In genomic region chr6:83325525-83326393, GRCm38 (mm10) we compare ENCODE assay signal across 8 mouse cellular contexts. TPM values are rescaled to one million over a fixed set of nuclear protein-coding genes. Genes with fewer than 3 reads are reported as not detected.
DNase-seq lines count a peak whose midpoint lies in the region; ATAC-seq lines count a peak whose summit lies in the region.

TSS of gene Mthfd2 (minus strand) at chr6:83325908.
TSS of gene Mob1a (plus strand) at chr6:83326016.

- peak within 1 kb of the TSS; percentile 74 for H3K4me2 ChIP-seq in lung, embryonic 16.5 days (ENCODE audit: low read depth, low read length)

- ATAC-seq in hematopoietic stem cell, adult 5-6 weeks (replicated peaks in 1 of 2; ENCODE audit: insufficient read depth in 1 of 2, low FRiP score in 2 of 2, low TSS enrichment in 1 of 2, low read depth in 1 of 2, poor library complexity in 2 of 2, severe bottlenecking in 2 of 2): peak; percentile 93 to 95
- ATAC-seq in lung, embryonic 16.5 days (ENCODE audit: low read depth): peak; percentile 100

- H3K27me3 ChIP-seq in lung, embryonic 16.5 days (ENCODE audit: control insufficient read depth, insufficient read depth, low read depth, low read length): no peaks in the 10 kb centered on the region

- H3K36me3 ChIP-seq in lung, embryonic 16.5 days (ENCODE audit: control insufficient read depth, insufficient read depth, low read length): peaks cover 5% of the 10 kb centered on the region

- no peaks in the 10 kb centered on the region for H3K9me3 ChIP-seq in lung, embryonic 16.5 days (ENCODE audit: control insufficient read depth, low read length)

- H3K4me1 ChIP-seq in lung, embryonic 16.5 days (replicated peaks; ENCODE audit: control insufficient read depth, insufficient read depth, low read length): peaks cover 11% of the 10 kb centered on the region

- peak within 1 kb of the TSS; percentile 91 for H3K4me3 ChIP-seq in lung, embryonic 16.5 days (ENCODE audit: low read length)

- peak within 1 kb of the TSS; percentile 94 for H3K27ac ChIP-seq in lung, embryonic 16.5 days (ENCODE audit: low read length)

- H3K9ac ChIP-seq in lung, embryonic 16.5 days (ENCODE audit: low read length): peak within 1 kb of the TSS; percentile 90

- 1% methylated on average over 65 of the region's 65 CpGs for WGBS in lung, embryonic 16.5 days

- DNase-seq in MEL-GATA-1-ER (ENCODE audit: extremely low read depth, low read depth): peak; percentile 92
- DNase-seq in cerebellum, adult 8-10 months: peak; percentile 94
- DNase-seq in forelimb bud, embryonic 11.5 days (ENCODE audit: low read depth, low spot score): peak; percentile 96
- peak; percentile 91 for DNase-seq in layer of hippocampus, adult 9-10 months (ENCODE audit: low spot score)
- peak; percentile 88 for DNase-seq in ovary, postnatal 10 days (ENCODE audit: low spot score)
- peak; percentile 90 to 92 for DNase-seq in thymus, postnatal 10 days (ENCODE audit: low spot score in 2 of 2)

RNA-seq across cellular contexts. Expression of gene Mthfd2, which starts in this region (rescaled TPM):
- 11.4 and 11.9 TPM in 2 replicates for total RNA-seq in hematopoietic stem cell, adult 5-6 weeks (2017)
- 26.0 and 27.4 TPM in 2 replicates for polyA plus RNA-seq in lung, embryonic 16.5 days (2015; fragmentation: Nextera tagmentation; extraction: Ambion mirVana)

RNA-seq across cellular contexts. Expression of gene Mob1a, which starts in this region (rescaled TPM):
- 136 and 163 TPM in 2 replicates for total RNA-seq in hematopoietic stem cell, adult 5-6 weeks (2017)
- polyA plus RNA-seq in lung, embryonic 16.5 days (2015; fragmentation: Nextera tagmentation; extraction: Ambion mirVana): 72.6 and 72.7 TPM in 2 replicates

Comparison
In these comparisons a context has a peak if more than half of its experiments do, and no peak if none do; other contexts are left out.
1. Peak in every context shown above with its lines: DNase-seq, ATAC-seq, H3K4me3 ChIP-seq and H3K27ac ChIP-seq.